Mouse (Mus musculus) olfactory bulb, adult 2 months (tissue): ENCODE measurements around the gene Pcsk2.

Experiments
- CTCF ChIP-seq: fragments of 200-500 bp; IDR thresholded peaks from 2 replicates; pipeline ENCODE4 v1.5.1; 2012; ENCODE audit warnings: low read depth, mild to moderate bottlenecking, low read length, moderate library complexity; ENCODE audit not compliant: insufficient read depth
- POLR2A ChIP-seq: fragments of 200-500 bp; IDR thresholded peaks from 2 replicates; pipeline ENCODE4 v1.6.1; 2012; ENCODE audit warnings: mild to moderate bottlenecking, low read depth, low read length, moderate library complexity; ENCODE audit not compliant: insufficient read depth

GRCm38 (mm10) chr2:143696026-143696557 lies 150.1 kb downstream of the Pcsk2 start:
- TF ChIP-seq POLR2A: no peak
- no peak for TF ChIP-seq CTCF
